Mouse (Mus musculus) induced T-regulatory cell, adult 2 months (primary cell): ENCODE measurements at regions not wholly inside any gene's neighbourhood (a gene's known extent, or its start where the extent isn't known, plus 50 kb on each side); places are given as distances from the start of the nearest gene placed in this dataset.

Experiments used
- DNase-seq: peaks from one replicate; pipeline ENCODE4 v3.0.0-alpha.2; 2012; ENCODE audit warnings: low read depth

DNA sequence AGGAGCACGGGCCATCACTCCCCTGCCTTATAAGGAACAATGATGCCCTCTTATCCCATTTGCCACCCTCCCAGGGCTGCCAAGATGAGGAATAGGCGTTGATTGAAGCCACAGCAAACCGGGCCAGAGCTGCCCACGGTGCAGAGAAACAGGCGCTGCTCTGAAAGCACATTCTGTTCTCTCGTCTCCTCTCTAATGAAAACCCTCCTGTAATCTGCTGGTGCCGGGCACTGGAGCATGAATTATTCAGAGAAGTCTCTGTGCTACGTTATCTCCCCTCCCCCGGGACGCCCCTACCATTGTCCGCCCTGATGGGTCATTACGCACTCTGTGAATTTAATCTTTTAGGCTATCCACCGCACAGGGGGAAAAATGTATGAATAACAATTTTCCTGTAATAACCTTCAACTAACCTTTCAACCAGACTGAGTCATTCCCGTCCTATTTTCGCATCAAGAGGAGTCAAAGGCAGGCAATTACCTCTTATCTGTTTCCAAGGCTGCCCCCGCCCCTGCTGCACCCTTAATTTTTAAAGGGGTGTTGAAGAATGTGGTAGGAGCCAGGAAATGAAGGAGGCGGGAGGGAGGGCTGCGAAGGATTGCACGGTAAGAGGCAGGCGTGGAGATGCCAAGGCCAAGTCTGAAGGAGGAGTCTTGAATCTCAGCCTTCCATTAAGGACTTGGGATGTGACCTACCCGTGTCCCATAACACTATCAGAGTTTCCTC is 201.6 kb downstream of the Tle3 start:
- DNase-seq: no peak

DNA sequence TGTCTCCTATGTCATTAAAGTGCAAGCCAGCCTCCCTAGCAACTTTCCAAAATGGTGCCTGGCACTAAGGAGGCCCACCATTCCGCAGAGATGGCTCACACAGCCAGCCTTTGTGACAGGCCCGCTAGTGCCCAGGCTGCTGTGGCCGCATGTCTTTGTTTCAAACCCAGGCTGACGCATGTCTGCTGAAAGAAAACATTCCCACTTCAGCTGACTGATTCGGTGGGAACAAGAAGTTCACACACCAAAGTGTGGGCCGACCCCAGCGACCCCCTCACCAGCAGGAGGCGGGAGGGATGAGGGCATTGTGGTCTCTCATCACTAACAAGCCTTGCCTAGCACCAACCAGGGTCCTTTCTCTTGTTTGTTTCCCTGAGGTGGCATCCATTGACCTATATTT is 190.9 kb downstream of the Tle3 start:
- no peak for DNase-seq

GRCm38 (mm10) chr9:61561551-61561950 is 189.4 kb downstream of the Tle3 start:
- no peak for DNase-seq

- DNase-seq: no peak
Measured at GRCm38 (mm10) chr9:61558621-61559020, 186.5 kb downstream of the Tle3 start.

DNA sequence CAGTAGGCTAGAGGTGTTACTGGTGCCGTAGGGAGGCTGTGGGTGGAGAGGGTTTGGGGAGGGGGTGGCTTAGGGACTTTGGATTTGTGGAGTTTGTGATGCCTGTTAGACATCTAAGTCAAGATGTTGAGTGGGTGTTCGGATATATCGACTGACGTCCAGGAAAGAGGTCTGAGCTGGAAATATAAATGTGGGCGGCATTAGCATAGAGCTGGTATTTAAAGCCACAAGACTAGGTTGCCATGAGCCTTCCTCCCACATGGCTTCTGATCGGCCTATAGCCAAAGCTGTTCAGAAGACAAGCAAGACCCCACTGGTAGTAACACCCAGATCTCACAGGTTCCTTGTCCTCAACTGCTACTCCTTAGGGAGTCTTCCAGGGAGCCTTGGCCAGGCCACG is 184.9 kb downstream of the Tle3 start:
- peak; percentile 18 for DNase-seq

DNA sequence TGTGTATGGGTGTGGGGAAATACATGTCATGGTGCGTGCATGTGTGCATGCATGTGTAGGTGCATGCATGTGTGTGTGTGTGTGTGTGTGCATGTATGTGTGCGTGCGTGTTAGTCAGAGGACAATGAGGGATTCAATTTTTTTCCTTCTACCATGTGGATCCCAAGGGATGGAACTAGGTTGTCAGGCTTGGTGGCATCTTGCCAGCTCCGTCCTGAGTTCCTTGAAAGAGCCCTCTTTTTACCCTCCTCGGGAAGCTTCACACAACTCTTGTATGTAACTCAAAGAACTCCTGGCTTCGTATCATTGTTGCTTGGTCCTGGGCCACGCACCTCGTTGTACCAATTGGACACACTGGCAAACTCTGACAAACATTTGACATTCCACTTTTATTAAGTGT is 183.0 kb downstream of the Tle3 start:
- DNase-seq: no peak

- DNase-seq: no peak
Measured at GRCm38 (mm10) chr9:61554611-61555010, 182.4 kb downstream of the Tle3 start.

DNA sequence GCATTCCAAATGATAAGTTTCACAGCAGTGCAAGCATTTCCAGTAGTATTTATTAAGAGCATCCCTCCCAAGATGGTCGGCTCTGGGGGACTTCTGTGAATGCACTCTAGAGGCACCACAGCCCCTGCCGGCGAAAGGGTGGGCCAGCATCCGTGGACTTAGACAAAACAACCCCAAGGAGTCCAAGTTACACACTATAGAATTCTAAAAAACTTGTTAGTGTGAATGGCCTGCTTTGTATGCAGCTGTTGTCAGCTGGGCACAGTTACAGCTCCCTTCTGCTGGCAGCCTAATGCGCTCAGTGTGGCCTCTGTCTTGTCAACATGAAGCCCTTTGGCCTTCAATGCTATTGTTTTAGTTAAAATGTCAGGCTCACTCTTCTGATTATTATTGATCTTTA is 181.5 kb downstream of the Tle3 start:
- no peak for DNase-seq

DNA sequence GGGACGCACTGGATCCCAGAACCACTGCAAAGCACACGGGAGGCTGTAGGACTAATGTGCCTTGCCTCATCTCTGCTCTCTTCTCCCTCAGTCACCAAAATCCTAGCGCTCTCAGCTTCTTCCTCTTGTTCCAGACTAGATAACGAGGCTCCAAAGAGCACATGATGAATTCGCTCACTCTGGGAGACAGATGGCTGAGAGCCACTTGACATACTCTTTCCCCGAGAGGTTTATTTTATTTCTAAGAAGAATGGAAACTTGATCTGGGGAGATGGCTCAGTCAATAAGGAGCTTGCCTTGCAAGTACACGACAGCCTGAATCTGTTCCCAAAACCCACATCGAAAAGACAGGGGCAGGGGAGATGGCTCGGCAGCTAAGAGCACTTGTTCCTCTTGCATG is 179.2 kb downstream of the Tle3 start:
- no peak for DNase-seq

DNA sequence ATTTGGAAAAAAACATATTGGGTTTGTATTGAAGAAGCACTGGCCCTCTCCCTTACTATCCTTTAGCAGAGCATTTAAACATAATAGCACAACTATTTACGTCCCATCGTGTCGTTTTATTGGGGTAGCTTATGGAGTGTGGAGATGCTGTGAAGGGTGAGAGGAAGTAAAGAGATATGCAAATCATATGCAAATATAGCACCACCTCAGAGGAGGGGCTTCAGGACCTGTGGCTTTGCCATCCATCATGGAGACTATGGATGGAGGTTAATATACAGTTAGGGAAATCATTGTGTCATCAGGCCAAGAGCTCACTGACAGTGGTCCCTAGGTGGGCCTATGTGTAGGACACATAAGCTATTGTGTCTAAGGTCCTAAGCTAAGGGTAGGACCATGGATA is 178.2 kb downstream of the Tle3 start:
- DNase-seq: no peak

DNA sequence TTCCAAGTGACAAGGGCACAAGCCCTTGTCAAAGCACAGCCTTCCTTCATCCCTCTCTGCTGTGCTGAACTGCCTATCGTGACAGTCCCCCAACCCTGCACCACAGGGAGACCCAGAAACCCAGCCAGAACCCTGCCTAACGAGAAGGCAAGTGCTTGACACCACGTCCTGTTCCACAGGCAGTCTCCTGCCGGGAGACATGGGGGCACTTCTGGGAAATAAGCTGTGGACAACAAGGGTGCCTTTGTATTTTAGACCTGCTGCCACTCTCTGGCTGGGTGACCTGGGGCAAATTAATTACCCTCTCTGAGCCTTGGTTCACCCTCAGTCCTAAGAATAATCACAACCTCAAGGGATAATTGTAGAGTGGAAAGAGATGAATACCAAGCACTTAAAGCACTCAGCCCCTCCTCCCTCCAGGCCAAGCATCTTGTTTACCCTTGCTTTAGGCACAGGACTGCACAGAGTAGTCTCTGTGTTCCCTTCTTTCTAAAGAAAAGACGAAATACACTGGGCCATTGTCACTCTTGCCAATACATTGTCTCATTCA is 177.6 kb downstream of the Tle3 start:
- no peak for DNase-seq

GRCm38 (mm10) chr9:61537316-61538189 is 165.4 kb downstream of the Tle3 start:
- DNase-seq: no peak

GRCm38 (mm10) chr9:61533237-61533636 is 161.1 kb downstream of the Tle3 start:
- DNase-seq: no peak

- DNase-seq: no peak
Measured at GRCm38 (mm10) chr9:61530263-61531045, 158.3 kb downstream of the Tle3 start.

GRCm38 (mm10) chr9:61528286-61528865 is 156.2 kb downstream of the Tle3 start:
- no peak for DNase-seq

- no peak for DNase-seq
Measured at GRCm38 (mm10) chr9:61527491-61528056, 155.4 kb downstream of the Tle3 start.

- DNase-seq: no peak
Measured at GRCm38 (mm10) chr9:61520136-61520535, 148.0 kb downstream of the Tle3 start.

GRCm38 (mm10) chr9:61517906-61518305 is 145.7 kb downstream of the Tle3 start:
- no peak for DNase-seq

GRCm38 (mm10) chr9:61511436-61511835 is 139.3 kb downstream of the Tle3 start:
- DNase-seq: no peak

DNA sequence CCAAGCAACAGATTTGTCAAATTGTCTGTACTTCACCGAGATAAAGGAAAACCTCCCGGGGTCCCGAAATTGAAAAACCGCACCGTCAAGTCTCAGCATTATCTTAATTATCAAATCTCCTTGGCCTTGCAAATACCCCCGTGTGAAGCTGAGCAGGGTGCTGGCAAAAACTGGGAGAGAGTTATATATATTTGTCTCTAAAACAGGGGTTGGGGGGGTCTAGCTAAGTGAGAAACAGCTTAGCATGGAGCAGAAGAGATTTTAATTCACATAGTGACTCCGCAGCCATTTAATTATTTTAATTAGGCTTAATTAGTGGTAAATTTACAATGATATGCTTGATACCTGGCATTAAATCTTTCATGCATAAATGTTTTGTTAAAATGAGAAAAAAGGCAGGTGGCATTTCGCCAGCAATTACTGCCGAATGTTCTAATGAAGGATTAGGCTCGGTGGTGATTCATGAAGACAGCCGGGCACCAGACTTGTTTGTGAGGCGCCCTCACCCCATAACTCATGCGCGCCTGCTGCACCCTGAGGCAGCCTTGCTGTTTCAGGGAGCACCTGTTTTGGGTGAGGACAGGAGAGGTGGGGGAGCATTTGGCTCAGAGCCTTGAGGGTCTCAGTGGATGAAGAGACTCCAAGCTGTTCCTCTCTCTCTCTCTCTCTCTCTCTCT is 138.2 kb downstream of the Tle3 start:
- DNase-seq: no peak

DNA sequence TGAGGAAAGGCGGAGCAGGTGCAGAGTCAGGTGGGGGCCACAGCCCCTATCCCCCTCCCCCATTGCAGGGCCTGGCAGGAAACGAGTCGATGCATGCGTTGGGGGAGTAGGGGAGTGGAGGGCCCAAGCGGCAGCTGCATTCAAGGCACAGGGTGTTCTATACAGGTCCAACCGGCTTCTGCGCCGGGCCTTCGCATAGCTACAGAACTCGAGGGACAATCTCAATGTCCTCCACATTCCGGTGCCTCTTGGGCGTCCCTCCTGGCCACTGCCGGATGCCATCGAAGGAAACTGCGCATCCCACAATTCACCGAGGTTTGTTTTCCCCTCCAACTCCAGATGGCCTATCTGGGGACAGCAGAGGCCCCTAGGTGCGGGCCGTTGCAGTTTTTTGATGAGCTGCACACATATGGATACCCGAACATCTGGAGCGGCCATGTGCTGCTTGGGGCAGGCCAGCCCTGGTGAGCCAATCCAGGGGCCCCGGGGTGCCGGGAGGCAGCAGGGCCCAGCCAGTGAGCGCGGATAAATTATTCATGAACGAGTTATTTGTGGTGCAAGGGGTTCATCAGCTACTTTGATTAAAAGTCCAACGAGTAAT is 137.5 kb downstream of the Tle3 start:
- DNase-seq: no peak
